Mouse (Mus musculus): ENCODE measurements around the gene Rhox2h. TPM values are rescaled to one million over a fixed set of nuclear protein-coding genes. Genes with fewer than 3 reads are reported as not detected.
"Not testable (repeated sequence)": the region's sequence is repeated elsewhere in the genome, so short reads cannot be mapped to it uniquely, and the experiment has no call there.

The Rhox2h gene
- not detected for total RNA-seq (2021)
- long read RNA-seq, experiment 1 = 0 reads
- long read RNA-seq, experiment 2 = 0 reads

DNA sequence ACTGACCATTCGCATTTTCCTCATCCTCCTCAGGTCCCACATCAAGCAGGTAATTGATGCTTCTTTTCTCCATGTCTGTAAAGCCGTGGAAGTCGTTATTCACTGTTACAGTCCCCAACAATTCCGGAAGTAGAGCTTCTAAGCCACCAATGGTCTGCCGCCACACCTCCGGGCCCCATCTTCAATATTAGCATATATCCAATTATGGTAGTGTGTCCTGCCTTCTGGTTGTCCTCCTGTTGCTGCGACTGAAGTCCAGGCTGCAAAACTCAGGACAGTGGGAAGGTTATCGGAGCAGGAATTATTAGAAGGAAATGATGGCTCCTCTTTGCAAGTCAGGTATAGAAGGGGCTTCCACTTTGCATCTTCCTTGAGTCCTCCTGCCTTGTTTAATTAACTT, at the start of gene Rhox2h:
TSS of gene Rhox2h (minus strand) at position 101 of the 400 bp plus-strand sequence.
- DNase-seq (ENCODE audit: low spot score in 2 of 2) = not testable (repeated sequence)

DNA sequence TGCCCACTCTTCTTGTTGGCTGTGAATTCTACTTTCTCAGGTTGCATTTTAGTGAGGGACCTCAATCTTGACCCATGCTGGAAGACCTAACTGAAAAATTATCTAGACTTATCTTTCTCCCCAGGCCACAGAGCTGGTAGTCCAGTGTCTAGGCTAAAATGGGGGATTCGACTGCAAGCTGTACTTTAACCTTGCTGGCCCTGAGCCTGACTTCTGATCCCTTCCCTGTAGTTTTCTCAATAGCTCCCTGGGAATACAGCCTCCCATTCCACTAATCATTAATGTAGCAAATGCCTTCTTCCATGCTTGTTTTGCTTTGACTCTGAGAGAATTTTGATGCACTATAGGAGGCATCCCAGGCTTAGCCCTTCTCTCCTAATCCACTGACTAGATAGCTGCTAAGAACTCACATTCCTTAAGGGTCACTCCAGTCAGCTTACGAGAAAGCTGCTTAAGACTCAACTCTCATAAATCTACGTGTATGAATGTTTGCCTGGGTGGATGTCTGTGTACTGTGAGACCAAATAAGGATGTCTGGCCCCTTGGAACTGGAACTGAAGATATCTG, 28.8 kb upstream of the Rhox2h start:
- DNase-seq (ENCODE audit: low spot score in 2 of 2) = no peak

DNA sequence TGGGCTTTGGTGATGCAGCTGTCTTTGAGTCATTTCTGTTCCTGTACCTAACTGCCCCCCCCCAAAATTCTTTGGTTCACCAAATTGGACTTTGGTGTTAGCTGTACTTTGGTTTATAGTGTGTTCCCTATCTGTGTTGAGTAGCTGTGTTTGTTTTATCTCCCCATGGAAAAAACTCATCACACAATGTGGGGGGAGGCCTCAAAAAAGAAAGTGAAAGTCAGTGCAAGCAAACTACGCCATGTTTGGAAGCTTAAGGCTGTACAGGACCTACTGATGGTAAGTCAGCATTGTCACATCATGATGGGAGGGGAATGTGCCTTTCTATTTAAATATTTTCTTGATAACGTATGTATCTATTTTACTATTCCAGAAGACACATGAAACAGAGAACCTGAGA, 19.2 kb upstream of the Rhox2h start:
- no peak for DNase-seq (ENCODE audit: low spot score in 2 of 2)

DNA sequence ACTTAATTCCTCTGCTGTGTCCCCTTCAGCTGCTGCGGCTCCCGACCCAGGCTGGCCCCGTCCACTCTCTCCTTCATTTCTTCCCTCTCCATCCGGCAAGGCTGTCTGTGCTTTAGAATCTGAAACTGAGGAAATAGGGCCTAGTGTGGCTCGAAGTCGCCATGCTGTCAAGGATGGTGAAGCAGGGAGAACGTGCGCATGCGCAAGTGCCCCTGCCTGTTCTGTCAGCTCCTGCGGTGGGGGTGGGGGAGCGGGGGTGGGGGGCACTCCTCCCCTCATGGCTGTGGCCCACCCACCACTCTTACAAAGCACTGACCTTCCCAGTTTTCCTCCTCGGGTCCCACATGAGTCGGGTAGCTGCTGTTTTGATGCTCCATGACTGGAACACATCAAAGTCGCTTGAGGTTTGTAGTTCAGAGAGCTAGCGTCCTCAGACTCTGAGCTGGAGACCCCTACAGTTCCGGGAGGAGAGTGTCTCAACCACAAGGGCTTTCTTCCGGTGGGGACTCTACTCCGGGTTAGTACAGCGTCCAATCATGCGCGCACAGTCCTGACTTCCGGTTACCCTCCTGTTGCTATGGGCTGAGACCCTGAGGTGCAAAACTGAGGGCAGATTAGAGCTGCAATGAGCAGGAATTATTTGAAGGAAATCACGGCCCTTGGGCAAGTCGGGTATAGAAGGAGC, 10.1 kb upstream of the Rhox2h start:
- DNase-seq (ENCODE audit: low spot score in 2 of 2) = no peak

DNA sequence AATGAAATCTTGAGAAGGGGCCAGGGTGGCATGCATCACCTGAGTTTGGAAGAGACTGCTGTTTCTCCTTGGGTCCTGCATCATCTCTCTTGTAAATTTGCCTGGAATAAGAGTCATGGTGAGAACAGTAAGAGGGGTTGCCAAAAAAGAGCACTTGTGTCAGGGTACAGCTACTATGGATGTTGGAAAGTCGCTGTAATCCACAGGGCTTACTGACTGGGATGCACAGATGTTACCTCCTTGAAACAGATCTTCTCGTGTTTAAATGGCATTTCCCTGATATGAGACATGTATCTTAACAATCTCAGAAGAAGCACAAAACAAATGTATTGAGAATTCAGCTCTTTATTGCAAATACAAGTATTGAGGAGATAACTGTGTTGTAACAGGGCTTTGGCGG, 4.4 kb downstream of the Rhox2h start, which contains the start of gene Rhox3h:
TSS of gene Rhox3h (minus strand) at position 101 of the 400 bp plus-strand sequence.
- not testable (repeated sequence) for DNase-seq (ENCODE audit: low spot score in 2 of 2)

DNA sequence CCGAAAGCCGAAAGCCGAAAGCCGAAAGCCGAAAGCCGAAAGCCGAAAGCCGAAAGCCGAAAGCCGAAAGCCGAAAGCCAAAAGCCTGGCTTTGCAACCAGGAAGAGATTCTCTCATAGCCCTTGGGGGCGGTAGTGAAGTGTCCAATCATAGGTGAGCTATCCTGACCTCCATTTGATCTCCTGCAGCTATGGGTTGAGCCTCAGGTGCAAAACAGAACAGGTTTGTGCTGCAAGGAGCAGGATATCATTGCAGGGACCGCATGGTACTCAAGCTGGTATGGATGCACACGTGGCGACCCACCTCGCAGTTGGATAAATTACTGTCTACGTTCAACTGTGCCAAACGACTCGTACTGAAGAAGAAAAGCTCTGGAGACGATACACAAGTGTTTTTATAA, 21.9 kb downstream of the Rhox2h start, which contains the start of gene Rhox4g:
TSS of gene Rhox4g (minus strand) at position 101 of the 400 bp plus-strand sequence.
- DNase-seq (ENCODE audit: low spot score in 2 of 2) = not testable (repeated sequence)

DNA sequence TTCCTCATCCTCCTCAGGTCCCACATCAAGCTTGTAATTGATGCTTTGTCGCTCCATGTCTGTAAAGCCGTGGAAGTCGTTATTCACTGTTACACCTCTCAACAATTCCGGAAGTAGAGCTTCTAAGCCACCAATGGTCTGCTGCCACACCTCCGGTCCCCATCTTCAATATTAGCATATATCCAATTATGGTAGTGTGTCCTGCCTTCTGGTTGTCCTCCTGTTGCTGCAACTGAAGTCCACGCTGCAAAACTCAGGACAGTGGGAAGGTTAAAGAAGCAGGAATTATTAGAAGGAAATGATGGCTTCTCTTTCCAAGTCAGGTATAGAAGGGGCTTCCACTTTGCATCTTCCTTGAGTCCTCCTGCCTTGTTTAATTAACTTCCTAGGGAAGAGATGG, 29.7 kb downstream of the Rhox2h start, which contains the start of gene Rhox2g:
TSS of gene Rhox2g (minus strand) at position 101 of the 400 bp plus-strand sequence.
- DNase-seq (ENCODE audit: low spot score in 2 of 2) = not testable (repeated sequence)

DNA sequence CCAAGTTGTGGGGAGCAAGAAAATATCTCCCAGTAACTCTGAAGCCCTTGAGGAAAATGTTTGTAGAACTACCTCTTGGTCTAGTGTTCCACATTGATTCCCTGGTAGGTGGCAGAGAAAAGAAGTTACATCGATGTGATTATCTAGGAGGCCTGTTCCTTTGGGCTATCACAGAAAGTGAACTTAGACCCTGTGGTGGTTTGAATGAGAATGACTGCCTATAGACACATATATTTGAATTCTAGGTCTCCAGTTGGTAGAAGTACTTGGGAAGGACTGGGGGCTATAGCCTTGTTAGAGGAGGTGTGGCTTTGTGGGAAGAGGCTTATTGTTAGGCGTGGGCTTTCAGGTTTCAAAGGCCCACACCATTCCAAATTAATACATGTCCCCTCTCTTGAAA, 44.6 kb downstream of the Rhox2h start, which contains the start of gene Rhox3g:
TSS of gene Rhox3g (minus strand) at position 101 of the 400 bp plus-strand sequence.
- DNase-seq (ENCODE audit: low spot score in 2 of 2) = not testable (repeated sequence)

Other genes starting within 250 kb of the Rhox2h start
- gene Rhox4b, start 240.8 kb downstream of the Rhox2h start, total RNA-seq (2021) = not detected
- not detected for gene Rhox2c, start 219.6 kb downstream of the Rhox2h start, total RNA-seq (2021)
- not detected for gene Rhox3c, start 214.7 kb downstream of the Rhox2h start, total RNA-seq (2021)
- gene Rhox4c, start 192.9 kb downstream of the Rhox2h start, total RNA-seq (2021) = not detected
- not detected for gene Rhox2d, start 179.8 kb downstream of the Rhox2h start, total RNA-seq (2021)
- not detected for gene Rhox4d, start 158.9 kb downstream of the Rhox2h start, total RNA-seq (2021)
- not detected for gene Rhox2e, start 142.8 kb downstream of the Rhox2h start, total RNA-seq (2021)
- gene Rhox3e, start 131.3 kb downstream of the Rhox2h start, total RNA-seq (2021) = not detected
- not detected for gene Rhox4e, start 115.9 kb downstream of the Rhox2h start, total RNA-seq (2021)
- gene Rhox2f, start 101.9 kb downstream of the Rhox2h start, total RNA-seq (2021) = not detected
- not detected for gene Rhox3f, start 92.3 kb downstream of the Rhox2h start, total RNA-seq (2021)
- gene Rhox4f, start 65.6 kb downstream of the Rhox2h start, total RNA-seq (2021) = not detected
- not detected for gene Rhox3g, start 44.7 kb downstream of the Rhox2h start, total RNA-seq (2021)
- not detected for gene Rhox2g, start 29.8 kb downstream of the Rhox2h start, total RNA-seq (2021)
- not detected for gene Rhox4g, start 21.9 kb downstream of the Rhox2h start, total RNA-seq (2021)
- gene Rhox3h, start 4.5 kb downstream of the Rhox2h start, total RNA-seq (2021) = not detected
- gene Rhox5, start 131.6 kb upstream of the Rhox2h start, total RNA-seq (2021) = not detected
- gene Rhox6, start 153.6 kb upstream of the Rhox2h start, total RNA-seq (2021) = not detected
- gene Rhox7a, start 158.4 kb upstream of the Rhox2h start, total RNA-seq (2021) = not detected
- gene Rhox8, start 205.7 kb upstream of the Rhox2h start, total RNA-seq (2021) = not detected
- gene Rhox7b, start 224.0 kb upstream of the Rhox2h start, total RNA-seq (2021) = not detected
- not detected for gene Rhox9, start 228.5 kb upstream of the Rhox2h start, total RNA-seq (2021)

Data from left cerebral cortex, adult 18-20 months (tissue).